Mouse (Mus musculus): ENCODE data around the gene Cln3. TPM values are rescaled to one million over a fixed set of nuclear protein-coding genes. Genes with fewer than 3 reads are reported as not detected.

Cln3 gene
- polyA plus RNA-seq, 1 experiment from 2014 or later, result 23.0 TPM

DNA sequence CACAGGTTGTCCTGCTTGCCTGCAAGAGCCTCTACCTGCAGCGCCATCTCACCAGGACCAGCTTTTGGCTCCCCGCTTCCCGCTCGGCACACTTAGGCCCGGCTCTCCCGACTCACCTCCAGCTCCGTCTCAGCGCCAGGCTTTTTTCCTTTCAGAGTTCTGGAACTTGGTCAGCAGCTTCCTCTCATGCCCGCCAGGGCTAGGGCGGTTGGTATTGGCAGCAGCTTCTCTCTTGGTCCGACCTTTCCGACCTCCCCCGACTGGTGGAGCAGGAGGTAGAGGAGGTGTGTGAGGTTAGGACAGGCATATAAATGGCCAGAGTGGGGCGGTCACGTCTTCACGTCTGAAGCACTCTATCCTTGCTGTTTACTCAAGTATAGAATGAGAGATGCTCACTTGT is 39.2 kb upstream of the Cln3 start:
- H3K27ac ChIP-seq (ENCODE audit: low read depth, low read length), result no peak overlapping the region
- no peaks in the 10 kb centered on the region for H3K36me3 ChIP-seq (ENCODE audit: control insufficient read depth, insufficient read depth, low read length)
- no peaks in the 10 kb centered on the region for H3K4me1 ChIP-seq (replicated peaks; ENCODE audit: control insufficient read depth, insufficient read depth, low read length)
- ATAC-seq (replicated peaks; ENCODE audit: low FRiP score), result no peak
- no peaks in the 10 kb centered on the region for H3K27me3 ChIP-seq (ENCODE audit: control insufficient read depth, insufficient read depth, low read length)
- no peak overlapping the region for H3K9ac ChIP-seq (ENCODE audit: low read length)
- no peak overlapping the region for H3K4me2 ChIP-seq (ENCODE audit: low read depth, low read length, severe bottlenecking)
- 74% methylated on average over 16 of the region's 16 CpGs for WGBS
- H3K4me3 ChIP-seq (ENCODE audit: low read depth, low read length), result no peak overlapping the region
- H3K9me3 ChIP-seq (ENCODE audit: control insufficient read depth, low read length), result no peaks in the 10 kb centered on the region
- no peak for DNase-seq (ENCODE audit: low spot score)

DNA sequence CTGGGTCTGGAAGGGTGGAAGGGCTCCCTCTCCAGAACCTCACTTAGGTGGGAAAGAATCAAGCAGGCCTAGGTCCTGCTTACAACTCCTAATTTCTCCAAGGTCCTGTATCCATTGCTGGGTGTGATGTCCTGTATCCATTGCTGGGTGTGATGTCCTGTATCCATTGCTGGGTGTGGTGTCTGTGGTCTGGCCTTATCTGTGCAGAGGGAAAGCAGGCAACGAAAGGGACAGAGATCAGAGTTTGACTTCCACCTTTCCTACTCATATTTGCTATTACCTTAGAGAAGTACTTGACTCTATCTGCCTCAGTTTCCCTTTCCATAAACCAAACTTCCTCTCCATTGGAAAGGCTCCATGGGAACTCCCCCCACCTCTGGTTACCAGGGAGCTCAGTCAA is 37.8 kb upstream of the Cln3 start:
- no peaks in the 10 kb centered on the region for H3K4me1 ChIP-seq (replicated peaks; ENCODE audit: control insufficient read depth, insufficient read depth, low read length)
- no peaks in the 10 kb centered on the region for H3K9me3 ChIP-seq (ENCODE audit: control insufficient read depth, low read length)
- H3K27me3 ChIP-seq (ENCODE audit: control insufficient read depth, insufficient read depth, low read length), result no peaks in the 10 kb centered on the region
- ATAC-seq (replicated peaks; ENCODE audit: low FRiP score), result no peak
- no peak overlapping the region for H3K4me3 ChIP-seq (ENCODE audit: low read depth, low read length)
- H3K27ac ChIP-seq (ENCODE audit: low read depth, low read length), result no peak overlapping the region
- H3K9ac ChIP-seq (ENCODE audit: low read length), result no peak overlapping the region
- no peak overlapping the region for H3K4me2 ChIP-seq (ENCODE audit: low read depth, low read length, severe bottlenecking)
- WGBS, result 85% methylated on average over 1 of the region's 1 CpGs
- no peak for DNase-seq (ENCODE audit: low spot score)
- H3K36me3 ChIP-seq (ENCODE audit: control insufficient read depth, insufficient read depth, low read length), result no peaks in the 10 kb centered on the region

GRCm38 (mm10) chr7:126621452-126622359 is 36.1 kb upstream of the Cln3 start:
- Histone ChIP-seq H3K27me3 (ENCODE audit: control insufficient read depth, insufficient read depth, low read length) (no peaks in the 10 kb centered on the region), H3K4me3 (ENCODE audit: low read depth, low read length) (no peak overlapping the region), H3K27ac (ENCODE audit: low read depth, low read length) (no peak overlapping the region; the same call in 1 of the 2 replicates), H3K4me2 (ENCODE audit: low read depth, low read length, severe bottlenecking) (no peak overlapping the region), H3K36me3 (ENCODE audit: control insufficient read depth, insufficient read depth, low read length) (no peaks in the 10 kb centered on the region), H3K9ac (ENCODE audit: low read length) (no peak overlapping the region), H3K9me3 (ENCODE audit: control insufficient read depth, low read length) (no peaks in the 10 kb centered on the region), H3K4me1 (replicated peaks; ENCODE audit: control insufficient read depth, insufficient read depth, low read length) (no peaks in the 10 kb centered on the region)
- no peak for ATAC-seq (replicated peaks; ENCODE audit: low FRiP score)
- WGBS, result 86% methylated on average over 9 of the region's 9 CpGs
- DNase-seq (ENCODE audit: low spot score), result no peak

- Histone ChIP-seq H3K4me2 (ENCODE audit: low read depth, low read length, severe bottlenecking) (no peak overlapping the region), H3K9me3 (ENCODE audit: control insufficient read depth, low read length) (no peaks in the 10 kb centered on the region), H3K9ac (ENCODE audit: low read length) (no peak overlapping the region), H3K36me3 (ENCODE audit: control insufficient read depth, insufficient read depth, low read length) (no peaks in the 10 kb centered on the region), H3K4me3 (ENCODE audit: low read depth, low read length) (no peak overlapping the region), H3K27ac (ENCODE audit: low read depth, low read length) (no peak overlapping the region), H3K4me1 (replicated peaks; ENCODE audit: control insufficient read depth, insufficient read depth, low read length) (no peaks in the 10 kb centered on the region), H3K27me3 (ENCODE audit: control insufficient read depth, insufficient read depth, low read length) (no peaks in the 10 kb centered on the region)
- ATAC-seq (replicated peaks; ENCODE audit: low FRiP score) (no peak), DNase-seq (ENCODE audit: low spot score) (no peak)
- WGBS, result 81% methylated on average over 10 of the region's 10 CpGs
These were observed 34.1 kb upstream of the Cln3 start for GRCm38 (mm10) chr7:126619559-126620275.

GRCm38 (mm10) chr7:126616707-126617106 is 31.1 kb upstream of the Cln3 start:
- no peak for DNase-seq (ENCODE audit: low spot score)
- 76% methylated on average over 3 of the region's 3 CpGs for WGBS
- Histone ChIP-seq H3K36me3 (ENCODE audit: control insufficient read depth, insufficient read depth, low read length) (no peaks in the 10 kb centered on the region), H3K4me1 (replicated peaks; ENCODE audit: control insufficient read depth, insufficient read depth, low read length) (no peaks in the 10 kb centered on the region), H3K27ac (ENCODE audit: low read depth, low read length) (no peak overlapping the region), H3K9ac (ENCODE audit: low read length) (no peak overlapping the region), H3K9me3 (ENCODE audit: control insufficient read depth, low read length) (no peaks in the 10 kb centered on the region), H3K27me3 (ENCODE audit: control insufficient read depth, insufficient read depth, low read length) (no peaks in the 10 kb centered on the region), H3K4me3 (ENCODE audit: low read depth, low read length) (no peak overlapping the region), H3K4me2 (ENCODE audit: low read depth, low read length, severe bottlenecking) (no peak overlapping the region)
- no peak for ATAC-seq (replicated peaks; ENCODE audit: low FRiP score)

- Histone ChIP-seq H3K4me3 (ENCODE audit: low read depth, low read length) (no peak overlapping the region), H3K9ac (ENCODE audit: low read length) (no peak overlapping the region), H3K4me1 (replicated peaks; ENCODE audit: control insufficient read depth, insufficient read depth, low read length) (no peaks in the 10 kb centered on the region), H3K4me2 (ENCODE audit: low read depth, low read length, severe bottlenecking) (no peak overlapping the region), H3K9me3 (ENCODE audit: control insufficient read depth, low read length) (no peaks in the 10 kb centered on the region), H3K27ac (ENCODE audit: low read depth, low read length) (no peak overlapping the region), H3K36me3 (ENCODE audit: control insufficient read depth, insufficient read depth, low read length) (no peaks in the 10 kb centered on the region), H3K27me3 (ENCODE audit: control insufficient read depth, insufficient read depth, low read length) (no peaks in the 10 kb centered on the region)
- 81% methylated on average over 3 of the region's 3 CpGs for WGBS
- ATAC-seq (replicated peaks; ENCODE audit: low FRiP score) (no peak), DNase-seq (ENCODE audit: low spot score) (no peak)
These were observed 27.1 kb upstream of the Cln3 start for GRCm38 (mm10) chr7:126612736-126613135.

DNA sequence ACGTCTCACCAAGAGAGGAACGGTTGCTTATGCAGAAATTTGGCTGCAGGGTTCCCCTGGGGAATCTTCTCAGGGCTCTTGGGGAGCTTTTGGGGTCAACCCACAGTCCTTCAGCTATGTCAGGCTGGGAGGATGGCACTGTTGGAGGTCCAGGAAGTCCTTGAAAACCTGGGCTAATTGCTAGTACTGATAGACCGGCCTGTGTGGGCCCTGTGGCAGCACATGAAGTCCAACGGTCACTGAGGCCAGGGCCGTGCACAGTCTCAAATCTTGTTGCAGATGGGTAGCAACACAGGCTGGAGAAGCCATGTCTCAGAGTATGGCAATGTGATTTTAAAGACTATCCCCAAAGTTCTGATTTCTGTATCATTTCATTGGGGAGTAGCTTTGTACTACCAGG is 22.2 kb upstream of the Cln3 start:
- no peak for DNase-seq (ENCODE audit: low spot score)
- WGBS, result 77% methylated on average over 5 of the region's 5 CpGs
- no peaks in the 10 kb centered on the region for H3K27me3 ChIP-seq (ENCODE audit: control insufficient read depth, insufficient read depth, low read length)
- H3K4me2 ChIP-seq (ENCODE audit: low read depth, low read length, severe bottlenecking), result no peak overlapping the region
- H3K36me3 ChIP-seq (ENCODE audit: control insufficient read depth, insufficient read depth, low read length), result no peaks in the 10 kb centered on the region
- H3K9me3 ChIP-seq (ENCODE audit: control insufficient read depth, low read length), result no peaks in the 10 kb centered on the region
- no peak overlapping the region for H3K27ac ChIP-seq (ENCODE audit: low read depth, low read length)
- H3K4me1 ChIP-seq (replicated peaks; ENCODE audit: control insufficient read depth, insufficient read depth, low read length), result no peaks in the 10 kb centered on the region
- H3K4me3 ChIP-seq (ENCODE audit: low read depth, low read length), result no peak overlapping the region
- H3K9ac ChIP-seq (ENCODE audit: low read length), result no peak overlapping the region
- no peak for ATAC-seq (replicated peaks; ENCODE audit: low FRiP score)

- no peaks in the 10 kb centered on the region for H3K9me3 ChIP-seq (ENCODE audit: control insufficient read depth, low read length)
- H3K27ac ChIP-seq (ENCODE audit: low read depth, low read length), result no peak overlapping the region
- H3K4me3 ChIP-seq (ENCODE audit: low read depth, low read length), result no peak overlapping the region
- ATAC-seq (replicated peaks; ENCODE audit: low FRiP score), result no peak
- H3K27me3 ChIP-seq (ENCODE audit: control insufficient read depth, insufficient read depth, low read length), result no peaks in the 10 kb centered on the region
- no peak overlapping the region for H3K9ac ChIP-seq (ENCODE audit: low read length)
- H3K4me2 ChIP-seq (ENCODE audit: low read depth, low read length, severe bottlenecking), result no peak overlapping the region
- WGBS, result 84% methylated on average over 3 of the region's 3 CpGs
- H3K4me1 ChIP-seq (replicated peaks; ENCODE audit: control insufficient read depth, insufficient read depth, low read length), result no peaks in the 10 kb centered on the region
- DNase-seq (ENCODE audit: low spot score), result no peak
- H3K36me3 ChIP-seq (ENCODE audit: control insufficient read depth, insufficient read depth, low read length), result no peaks in the 10 kb centered on the region
These were observed 21.4 kb upstream of the Cln3 start for GRCm38 (mm10) chr7:126607064-126607463.
